ENCODE assay signal across 17 mouse cellular contexts in genomic region chr8:46913956-46914355, GRCm38 (mm10).
DNase-seq lines count a peak whose midpoint lies in the region; ATAC-seq lines count a peak whose summit lies in the region.
"Had no signal": no experiment of that assay in that cellular context is flagged by ENCODE, and none has a peak within 500 bp of the region (broad histone marks: within the 10 kb centered on the region; RNA-seq: fewer than 3 reads in every experiment).

No protein-coding gene starts in this region.

- 0 out of 2 replicates have a peak, but pooled peaks have one; percentile 23 for ATAC-seq in megakaryocyte progenitor cell, adult 5-6 weeks (replicated peaks; ENCODE audit: poor library complexity)
- ATAC-seq: forebrain, embryonic 13.5 days; hindbrain, embryonic 16.5 days; midbrain, embryonic 15.5 days had no signal

- peak; percentile 55 for DNase-seq in CD4-positive helper T cell, adult 2 months (ENCODE audit: low read depth, low spot score)
- peak; percentile 29 for DNase-seq in MN1 (ENCODE audit: low spot score)
- peak; percentile 54 for DNase-seq in thymus, postnatal 14 days
- DNase-seq in gastrocnemius, adult 18-20 months (ENCODE audit: low spot score): no peak
- no peak for DNase-seq in cerebellum, adult 9-10 months
- DNase-seq in lung, postnatal 14 days: no peak
- DNase-seq: adrenal gland, adult 2 months; cerebellum, adult 8-10 months; gastrocnemius, postnatal 25 days; kidney, adult 18-20 months; kidney, postnatal 10 days; layer of hippocampus, postnatal 36 days; retina, postnatal 1 day had no signal

Comparison
In these comparisons a context has a peak if more than half of its experiments do, and no peak if none do; other contexts are left out.
1. DNase-seq: peak in CD4-positive helper T cell, adult 2 months (single experiment), MN1 (single experiment) and thymus, postnatal 14 days (single experiment); none in gastrocnemius, adult 18-20 months (single experiment), cerebellum, adult 9-10 months (single experiment) and lung, postnatal 14 days (single experiment).